Mouse (Mus musculus): Measurements from ENCODE around the gene Upf1.

Gene Upf1

GRCm38 (mm10) chr8:70329124-70329834, 23.8 kb downstream of the Upf1 start, which contains the start of gene Gdf1:
Gene Gdf1, plus strand, starts transcription at chr8:70329817.
- in situ Hi-C loops (cut with MboI, MseI): no loop called here

- in situ Hi-C loops (cut with MboI, MseI): no loop called here
Measured at GRCm38 (mm10) chr8:70327512-70327911, 25.6 kb downstream of the Upf1 start.

DNA sequence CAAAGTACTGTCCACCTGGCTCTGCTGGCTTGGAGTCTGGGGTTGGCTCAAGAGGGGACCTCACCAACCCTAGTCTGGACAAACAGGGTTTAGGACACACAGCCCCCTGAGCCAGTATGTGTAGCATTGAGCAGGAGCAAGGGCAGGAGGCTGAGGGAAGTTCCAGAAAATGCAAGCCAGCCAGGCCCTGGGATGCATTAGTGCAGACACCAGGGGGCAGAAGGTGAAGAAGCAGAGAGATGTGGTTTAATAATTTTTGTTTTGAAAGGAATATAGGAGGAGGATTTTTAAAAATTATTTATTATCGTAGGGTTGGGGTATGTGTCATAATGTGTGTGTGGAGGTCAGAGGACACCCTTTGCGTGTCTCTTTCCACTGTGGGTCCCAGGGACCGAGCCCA, 29.4 kb downstream of the Upf1 start:
- in situ Hi-C loops (cut with MboI, MseI): no loop called here

DNA sequence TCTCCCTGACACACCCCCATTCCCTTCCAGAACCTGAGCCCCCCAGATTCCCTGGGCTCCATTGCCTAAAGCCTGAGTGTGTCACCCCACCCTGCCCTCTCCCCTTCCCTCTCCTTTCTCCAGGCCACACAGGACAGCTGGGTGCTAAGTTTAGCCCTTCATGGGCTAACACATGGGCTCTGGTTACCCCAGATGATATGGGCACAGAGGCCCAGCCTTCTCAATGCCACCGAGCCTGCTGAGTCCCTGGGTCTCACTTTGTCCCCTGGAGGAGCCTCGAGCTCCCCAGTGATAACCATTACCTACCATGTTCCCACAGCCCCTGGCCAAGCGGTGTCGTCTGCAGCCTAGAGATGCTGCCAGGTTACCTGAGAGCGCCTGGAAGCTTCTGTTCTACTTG, 35.2 kb downstream of the Upf1 start:
- in situ Hi-C loops (cut with MboI, MseI): no loop called here

DNA sequence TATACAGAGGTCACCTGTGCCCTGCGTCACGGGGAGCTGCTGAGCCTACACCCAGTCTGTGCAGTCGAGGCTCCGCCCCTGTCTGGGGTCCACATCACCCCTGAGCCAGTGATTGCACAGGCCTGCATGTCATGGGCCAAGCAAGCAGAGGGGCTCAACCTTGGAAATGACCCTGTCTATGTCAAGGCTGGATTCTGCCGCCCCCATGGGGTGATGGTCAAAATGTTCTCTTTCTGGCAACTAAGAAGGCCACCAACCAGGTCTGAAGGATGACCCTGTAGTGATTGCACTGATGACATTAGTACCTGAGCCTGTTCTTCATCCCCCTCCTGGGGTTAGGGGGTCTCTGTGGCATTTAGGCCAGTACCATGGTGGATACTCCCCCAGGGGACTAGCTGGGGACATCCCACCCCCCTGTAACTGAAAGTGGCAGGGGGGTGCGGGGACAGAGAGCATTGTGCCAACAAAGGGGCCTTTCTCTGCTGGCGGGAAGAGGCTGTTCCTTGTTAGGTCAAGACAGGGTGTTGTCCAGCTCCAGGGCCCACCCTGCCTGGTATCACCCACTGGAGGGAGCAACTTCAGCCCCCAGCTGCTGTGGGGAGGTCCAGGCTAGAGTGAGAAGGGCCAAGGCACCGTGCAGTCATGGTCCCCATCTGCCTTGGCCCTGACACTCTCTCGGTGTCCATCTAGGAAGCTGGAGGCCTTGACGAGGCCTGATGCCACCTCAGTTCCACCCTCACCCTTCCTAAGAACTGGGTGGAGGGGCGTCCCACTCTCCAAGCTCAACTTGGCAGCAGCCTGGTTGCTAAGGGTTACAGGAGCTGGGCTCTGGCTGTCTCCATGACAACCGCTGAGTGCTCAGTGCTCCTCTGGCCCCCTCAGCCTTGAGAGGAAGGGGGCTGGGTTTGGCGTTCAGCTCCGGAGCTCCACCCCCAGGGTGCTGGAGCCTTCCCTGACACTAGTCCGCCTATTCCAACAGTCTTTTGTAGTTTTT, 36.3 kb downstream of the Upf1 start:
- in situ Hi-C loops (cut with MboI, MseI): no loop called here

DNA sequence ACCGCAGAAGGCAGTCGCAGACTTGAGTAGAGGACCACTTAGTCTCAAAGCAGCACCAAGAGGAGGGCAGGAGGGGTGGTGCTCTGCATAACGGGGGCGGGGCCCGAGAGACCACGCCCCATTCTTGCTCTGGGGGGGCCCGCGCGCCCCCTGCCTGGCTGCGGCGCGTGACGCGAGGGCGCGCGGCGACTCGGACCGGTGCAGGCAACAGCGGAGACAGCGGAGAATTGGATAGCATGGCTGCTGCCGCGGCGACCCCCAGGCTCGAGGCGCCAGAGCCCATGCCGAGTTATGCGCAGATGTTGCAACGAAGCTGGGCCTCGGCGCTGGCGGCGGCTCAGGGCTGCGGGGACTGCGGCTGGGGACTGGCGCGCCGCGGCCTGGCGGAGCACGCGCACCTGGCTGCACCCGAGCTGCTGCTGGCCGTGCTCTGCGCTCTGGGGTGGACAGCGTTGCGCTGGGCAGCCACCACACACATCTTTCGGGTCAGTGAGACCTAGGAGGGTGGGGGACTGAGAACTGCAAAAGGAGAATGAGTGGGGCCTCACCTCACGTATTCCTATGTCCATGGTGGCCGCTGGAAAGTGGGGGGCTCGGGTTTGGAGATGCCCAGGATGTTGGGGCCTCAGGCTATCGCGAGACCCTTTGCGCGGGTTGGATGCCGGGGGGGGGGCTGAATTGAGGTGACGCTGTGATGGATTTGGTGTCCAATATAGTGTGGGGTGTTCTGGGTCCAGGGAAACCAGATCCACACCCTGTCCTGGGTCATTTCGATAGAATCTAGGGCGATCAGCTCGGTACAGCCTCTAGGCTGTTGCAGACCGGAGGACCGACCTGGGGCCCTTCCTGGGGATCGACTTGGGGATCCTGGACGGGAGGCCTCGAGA, 37.2 kb downstream of the Upf1 start, which contains the start of gene Cers1:
Cers1 (plus strand) TSS at position 152 of the 887 bp plus-strand sequence.
- in situ Hi-C loops (cut with MboI, MseI): no loop called here

GRCm38 (mm10) chr8:70313399-70313798, 39.7 kb downstream of the Upf1 start:
- in situ Hi-C loops (cut with MboI, MseI): no loop called here

GRCm38 (mm10) chr8:70309311-70309710, 43.8 kb downstream of the Upf1 start:
- in situ Hi-C loops (cut with MboI, MseI): no loop called here

GRCm38 (mm10) chr8:70302901-70303300, 50.2 kb downstream of the Upf1 start:
- in situ Hi-C loops (cut with MboI, MseI): no loop called here

- in situ Hi-C loops (cut with MboI, MseI): no loop called here
Measured at GRCm38 (mm10) chr8:70302358-70302890, 50.7 kb downstream of the Upf1 start, which contains the start of the genes Ddx49 and Cope. Gene Ddx49, minus strand, starts transcription at chr8:70302489. Gene Cope, plus strand, starts transcription at chr8:70302518.

GRCm38 (mm10) chr8:70300881-70301280, 52.2 kb downstream of the Upf1 start:
- in situ Hi-C loops (cut with MboI, MseI): no loop called here

GRCm38 (mm10) chr8:70293988-70294405, 59.1 kb downstream of the Upf1 start:
- in situ Hi-C loops (cut with MboI, MseI): no loop called here

DNA sequence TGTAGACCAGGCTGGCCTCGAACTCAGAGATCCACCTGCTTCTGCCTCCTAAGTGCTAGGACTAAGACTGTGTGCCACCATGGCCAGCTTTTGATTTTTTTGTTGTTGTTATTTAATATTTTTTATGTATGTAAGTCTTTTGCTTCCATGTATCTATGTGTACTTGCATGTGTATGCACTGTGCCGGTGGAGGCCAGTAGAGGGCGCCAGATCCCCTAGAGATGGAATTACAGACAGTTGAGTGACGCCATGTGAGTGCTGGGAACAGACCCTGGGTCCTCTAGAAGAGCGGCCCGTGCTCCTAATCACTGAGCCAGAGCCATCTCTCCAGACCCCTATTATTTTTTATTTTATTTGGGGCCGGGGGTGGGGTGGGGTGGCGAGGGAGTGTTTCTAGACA, 66.3 kb downstream of the Upf1 start:
- in situ Hi-C loops (cut with MboI, MseI): no loop called here

DNA sequence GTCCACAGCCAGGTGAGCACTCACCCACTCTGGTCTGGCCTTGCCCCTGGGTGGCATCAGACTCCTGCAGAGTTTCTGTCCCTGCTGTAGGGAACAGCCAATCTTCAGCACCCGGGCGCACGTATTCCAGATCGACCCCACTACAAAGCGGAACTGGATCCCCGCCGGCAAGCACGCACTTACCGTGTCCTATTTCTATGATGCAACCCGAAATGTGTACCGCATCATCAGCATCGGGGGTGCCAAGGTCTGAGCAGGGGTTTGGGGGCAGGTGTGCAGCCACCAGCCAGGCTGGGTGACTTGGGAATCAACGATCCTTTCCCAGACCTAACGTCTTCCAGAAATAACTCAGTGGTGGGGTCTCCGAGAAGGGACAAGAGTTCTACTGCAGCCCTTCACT, 67.8 kb downstream of the Upf1 start:
- in situ Hi-C loops (cut with MboI, MseI): no loop called here

DNA sequence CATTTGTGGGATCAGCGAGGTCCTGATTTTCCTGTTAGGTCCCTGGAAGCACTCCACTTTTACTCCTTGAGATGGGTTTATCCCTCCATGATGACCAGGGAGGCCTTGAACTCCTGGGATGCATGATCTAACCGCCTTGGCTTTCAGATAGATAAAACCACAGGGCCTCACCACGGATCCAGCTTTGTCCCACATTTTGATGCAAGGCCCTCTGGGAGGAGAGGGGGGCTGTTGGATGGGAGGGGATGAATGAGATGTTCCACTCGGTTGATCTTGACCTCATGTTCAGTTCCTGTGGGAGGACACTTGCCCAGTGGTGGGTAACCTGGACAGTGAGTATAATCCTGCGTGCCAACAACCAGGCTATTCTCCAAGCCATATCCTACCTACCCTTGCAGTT, 68.7 kb downstream of the Upf1 start:
- in situ Hi-C loops (cut with MboI, MseI): no loop called here

GRCm38 (mm10) chr8:70283136-70284077, 69.7 kb downstream of the Upf1 start:
- in situ Hi-C loops (cut with MboI, MseI): no loop called here

DNA sequence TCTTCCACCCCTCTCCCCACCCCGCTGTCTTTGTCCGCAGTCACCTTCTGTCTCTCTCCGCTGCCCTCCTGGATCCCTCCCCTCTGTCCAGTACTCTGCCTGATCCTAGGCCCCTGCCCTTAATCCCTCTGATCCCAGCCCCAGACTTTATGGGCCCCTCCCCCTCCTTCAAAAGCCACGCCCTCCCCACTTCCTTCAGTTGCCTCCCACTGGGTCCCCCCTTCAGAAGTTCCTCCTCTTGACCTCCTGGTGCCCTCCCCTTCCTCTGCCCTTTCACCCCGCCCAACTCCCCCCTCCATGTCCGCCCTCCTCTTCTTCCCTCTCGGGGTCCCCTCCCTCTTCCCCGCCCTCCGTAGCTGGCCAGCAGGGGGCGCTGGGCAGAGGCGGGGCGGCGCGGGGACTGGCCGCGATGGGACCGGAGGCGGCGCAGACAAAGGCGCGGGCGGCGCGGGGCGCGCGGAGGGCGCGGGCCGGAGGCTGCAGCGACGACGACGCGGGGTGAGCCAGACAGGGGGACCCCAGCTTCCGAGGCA, 70.4 kb downstream of the Upf1 start, which contains the start of gene Homer3:
Homer3 (plus strand) TSS at position 225 of the 533 bp plus-strand sequence.
- in situ Hi-C loops (cut with MboI, MseI): no loop called here
